Mouse (Mus musculus) kidney, postnatal 14 days (tissue): Measurements from ENCODE around the gene Pdzd2.

ENCODE experiments used
- DNase-seq: peaks from one replicate; pipeline ENCODE4 v3.0.0; 2022; ENCODE audit warnings: mixed read lengths

The Pdzd2 gene

GRCm38 (mm10) chr15:12577054-12577696 lies 162.5 kb downstream of the Pdzd2 start:
- DNase-seq: peak; percentile 60

GRCm38 (mm10) chr15:12573621-12574020 lies 166.1 kb downstream of the Pdzd2 start:
- no peak for DNase-seq

GRCm38 (mm10) chr15:12571168-12571567 lies 168.6 kb downstream of the Pdzd2 start:
- no peak for DNase-seq

- DNase-seq: no peak
These were observed 172.9 kb downstream of the Pdzd2 start for GRCm38 (mm10) chr15:12566637-12567440.

- peak; percentile 44 for DNase-seq
These were observed 174.4 kb downstream of the Pdzd2 start for GRCm38 (mm10) chr15:12565281-12565680.

- no peak for DNase-seq
These were observed 179.2 kb downstream of the Pdzd2 start for GRCm38 (mm10) chr15:12560505-12560904.

GRCm38 (mm10) chr15:12557663-12558436 lies 181.9 kb downstream of the Pdzd2 start:
- no peak for DNase-seq

- DNase-seq: no peak
These were observed 186.5 kb downstream of the Pdzd2 start for GRCm38 (mm10) chr15:12553211-12553610.

GRCm38 (mm10) chr15:12550919-12551318 lies 188.8 kb downstream of the Pdzd2 start:
- DNase-seq: peak; percentile 18

- DNase-seq: peak; percentile 35
These were observed 189.3 kb downstream of the Pdzd2 start for GRCm38 (mm10) chr15:12550376-12550775.

GRCm38 (mm10) chr15:12549919-12550305 lies 189.8 kb downstream of the Pdzd2 start:
- DNase-seq: peak; percentile 80

- peak; percentile 50 for DNase-seq
These were observed 190.3 kb downstream of the Pdzd2 start for GRCm38 (mm10) chr15:12549271-12549918.

- DNase-seq: no peak
These were observed 191.0 kb downstream of the Pdzd2 start for GRCm38 (mm10) chr15:12548696-12549095.

GRCm38 (mm10) chr15:12547640-12548405 lies 191.9 kb downstream of the Pdzd2 start:
- DNase-seq: no peak

GRCm38 (mm10) chr15:12546781-12547180 lies 192.9 kb downstream of the Pdzd2 start:
- DNase-seq: no peak

GRCm38 (mm10) chr15:12545671-12546070 lies 194.1 kb downstream of the Pdzd2 start:
- DNase-seq: peak; percentile 48

- peak; percentile 31 for DNase-seq
These were observed 194.5 kb downstream of the Pdzd2 start for GRCm38 (mm10) chr15:12545220-12545619.

- no peak for DNase-seq
These were observed 195.9 kb downstream of the Pdzd2 start for GRCm38 (mm10) chr15:12543686-12544325.

- DNase-seq: no peak
These were observed 197.4 kb downstream of the Pdzd2 start for GRCm38 (mm10) chr15:12542316-12542715.

- no peak for DNase-seq
These were observed 200.0 kb downstream of the Pdzd2 start for GRCm38 (mm10) chr15:12539618-12540302.

- no peak for DNase-seq
These were observed 206.5 kb downstream of the Pdzd2 start for GRCm38 (mm10) chr15:12533254-12533653.
